Mouse (Mus musculus) lung, embryonic 16.5 days (tissue): ENCODE measurements around the gene Lrrc46. TPM values are rescaled to one million over a fixed set of nuclear protein-coding genes. Genes with fewer than 3 reads are reported as not detected.
A peak's percentile ranks its signal among the peaks of the same experiment; 100 is the strongest.

ENCODE experiments used
- ATAC-seq: fragments of 200-750 bp; cut with Nextera tagmentation; 2 replicates; pipeline ENCODE4 v1.8.0; 2017; ENCODE audit warnings: low read depth, mild to moderate bottlenecking, moderate library complexity
- H3K27ac ChIP-seq: fragments of 300-500 bp; sonication (generic); 2 replicates; pipeline ENCODE4 v1.5.1; 2014; ENCODE audit warnings: mild to moderate bottlenecking, control low read depth, low read length
- H3K27me3 ChIP-seq: fragments of 300-500 bp; sonication (generic); 2 replicates; pipeline ENCODE4 v1.6.1; 2014; ENCODE audit warnings: low read depth, low read length, mixed read lengths; ENCODE audit not compliant: control insufficient read depth, insufficient read depth
- H3K36me3 ChIP-seq: fragments of 300-500 bp; sonication (generic); 2 replicates; pipeline ENCODE4 v1.6.1; 2014; ENCODE audit warnings: low read length; ENCODE audit not compliant: control insufficient read depth, insufficient read depth
- H3K4me1 ChIP-seq: fragments of 300-500 bp; sonication (generic); replicated peaks from 2 replicates; pipeline ENCODE4 v1.6.1; 2014; ENCODE audit warnings: low read length, mixed read lengths; ENCODE audit not compliant: control insufficient read depth, insufficient read depth
- H3K4me2 ChIP-seq: fragments of 300-500 bp; sonication (generic); 2 replicates; pipeline ENCODE4 v1.6.1; 2014; ENCODE audit warnings: low read depth, low read length, control low read depth
- H3K4me3 ChIP-seq: fragments of 300-500 bp; sonication (generic); 2 replicates; pipeline ENCODE4 v1.5.1; 2014; ENCODE audit warnings: mild to moderate bottlenecking, low read length, control low read depth
- H3K9ac ChIP-seq: fragments of 300-500 bp; sonication (generic); 2 replicates; pipeline ENCODE4 v1.6.1; 2014; ENCODE audit warnings: low read length, control low read depth
- H3K9me3 ChIP-seq: fragments of 300-500 bp; sonication (generic); 2 replicates; pipeline ENCODE4 v1.6.1; 2016; ENCODE audit warnings: low read length; ENCODE audit not compliant: control insufficient read depth
- WGBS: fragments of 180-500 bp; shearing (Covaris S2); extraction: QIAGEN DNeasy Blood & Tissue Kit; methylation state at CpG from one replicate; pipeline ENCODE4 v1.1.7; 2014; 5-methylcytosine and 5-hydroxymethylcytosine counted together
- polyA plus RNA-seq: library from polyadenylated mRNA; unstranded; fragments of >200 nt; fragmentation: Nextera tagmentation; extraction: Ambion mirVana; gene quantifications from 2 replicates; pipeline ENCODE4 v1.2.1, GENCODE M21; 2015

Gene Lrrc46
- polyA plus RNA-seq, 1 experiment from 2014 or later: 8.7 TPM

DNA sequence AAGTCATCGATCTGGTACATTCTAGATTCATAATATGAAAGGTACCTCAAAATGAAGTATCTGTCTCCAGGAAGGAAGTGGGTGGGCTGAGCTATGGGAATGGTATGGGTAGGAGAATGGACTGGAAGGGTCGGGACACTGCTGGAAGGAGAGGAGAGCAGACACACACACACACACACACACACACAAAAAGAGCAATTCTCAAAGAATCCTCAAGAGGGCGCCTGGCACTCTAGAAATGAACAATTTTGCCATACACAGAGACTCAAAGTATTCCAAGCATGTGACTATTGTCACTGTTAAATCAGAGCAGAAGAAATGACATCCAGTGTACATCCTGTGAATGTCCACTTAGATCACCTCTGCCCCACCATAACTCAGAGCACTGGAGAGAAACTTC is 31.3 kb upstream of the Lrrc46 start:
- WGBS: 28% methylated on average over 3 of the region's 3 CpGs
- Histone ChIP-seq H3K27ac (no peak overlapping the region), H3K27me3 (no peaks in the 10 kb centered on the region), H3K9me3 (no peaks in the 10 kb centered on the region), H3K4me2 (no peak overlapping the region), H3K4me3 (no peak overlapping the region), H3K9ac (no peak overlapping the region), H3K36me3 (peaks cover 4% of the 10 kb centered on the region), H3K4me1 (0 out of 2 replicates have a peak, but pooled peaks cover 2% of the 10 kb centered on the region)
- 0 out of 2 replicates have a peak, but pooled peaks have one; percentile 40 for ATAC-seq

DNA sequence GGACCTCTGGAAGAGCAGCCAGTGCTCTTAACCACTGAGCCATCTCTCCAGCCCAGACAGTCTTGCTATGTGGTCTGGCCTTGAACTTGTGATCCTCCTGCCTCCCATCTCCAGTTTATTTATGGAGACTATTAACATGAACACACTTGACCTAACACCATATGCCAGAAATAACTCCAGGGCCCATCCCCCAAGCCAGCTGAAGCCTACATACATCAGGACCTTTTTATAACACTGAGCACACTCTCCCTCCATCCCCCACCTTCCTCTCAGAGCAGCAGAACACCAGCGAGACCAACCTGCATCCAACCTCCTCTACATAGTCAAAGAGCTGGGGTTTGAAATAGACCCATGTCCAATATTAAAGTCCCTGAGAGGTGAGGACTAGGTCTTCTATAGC is 29.9 kb upstream of the Lrrc46 start:
- H3K9ac ChIP-seq: no peak overlapping the region
- peaks cover 8% of the 10 kb centered on the region for H3K36me3 ChIP-seq
- H3K9me3 ChIP-seq: no peaks in the 10 kb centered on the region
- ATAC-seq: no peak
- H3K4me3 ChIP-seq: no peak overlapping the region
- no peak overlapping the region for H3K27ac ChIP-seq
- 56% methylated on average over 1 of the region's 1 CpGs for WGBS
- H3K27me3 ChIP-seq: no peaks in the 10 kb centered on the region
- H3K4me2 ChIP-seq: no peak overlapping the region
- 0 out of 2 replicates have a peak, but pooled peaks cover 2% of the 10 kb centered on the region for H3K4me1 ChIP-seq

DNA sequence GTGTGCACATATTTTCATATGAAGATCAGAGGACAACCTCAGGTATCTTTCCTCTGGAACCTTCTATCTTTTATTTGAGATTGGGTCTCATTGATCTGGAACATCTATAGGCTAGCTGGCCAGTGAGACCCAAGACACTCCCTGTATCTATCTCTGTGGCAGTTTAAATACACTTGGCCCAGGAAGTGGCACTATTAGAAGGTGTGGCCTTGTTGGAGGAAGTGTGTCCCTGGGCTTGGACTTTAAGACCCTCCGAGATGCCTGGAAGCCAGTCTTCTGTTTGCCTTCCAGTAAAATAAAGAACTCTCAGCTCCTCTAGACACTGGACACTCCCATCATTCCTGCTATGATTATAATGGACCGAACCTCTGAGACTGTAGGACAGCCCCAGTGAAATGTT is 28.6 kb upstream of the Lrrc46 start:
- no peak overlapping the region for H3K27ac ChIP-seq
- H3K27me3 ChIP-seq: no peaks in the 10 kb centered on the region
- H3K36me3 ChIP-seq: peaks cover 8% of the 10 kb centered on the region
- WGBS: 65% methylated on average over 2 of the region's 2 CpGs
- H3K9me3 ChIP-seq: no peaks in the 10 kb centered on the region
- ATAC-seq: no peak
- 0 out of 2 replicates have a peak, but pooled peaks cover 2% of the 10 kb centered on the region for H3K4me1 ChIP-seq
- H3K4me2 ChIP-seq: no peak overlapping the region
- no peak overlapping the region for H3K4me3 ChIP-seq
- no peak overlapping the region for H3K9ac ChIP-seq

DNA sequence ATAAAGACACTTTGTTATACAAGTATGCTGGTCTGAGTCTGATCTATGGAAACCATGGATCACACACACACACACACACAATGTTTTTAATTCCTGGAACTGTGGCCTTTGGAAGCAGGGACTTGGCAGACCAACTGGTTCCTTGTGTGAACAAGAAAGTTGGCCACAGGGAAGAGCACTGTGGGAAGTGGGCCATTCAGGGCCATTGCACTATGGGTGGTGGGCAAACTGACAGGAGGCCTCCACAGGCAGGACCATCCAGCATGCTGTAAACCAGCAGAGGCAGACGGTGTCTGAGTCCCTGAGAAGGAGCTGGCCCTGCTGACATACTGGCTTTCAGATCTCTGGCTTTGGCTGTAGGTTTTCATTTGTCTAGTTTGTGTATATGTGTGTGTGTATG is 28.1 kb upstream of the Lrrc46 start:
- no peaks in the 10 kb centered on the region for H3K9me3 ChIP-seq
- 0 out of 2 replicates have a peak, but pooled peaks cover 2% of the 10 kb centered on the region for H3K4me1 ChIP-seq
- H3K9ac ChIP-seq: no peak overlapping the region
- no peak overlapping the region for H3K4me3 ChIP-seq
- H3K27me3 ChIP-seq: no peaks in the 10 kb centered on the region
- H3K4me2 ChIP-seq: no peak overlapping the region
- no peak overlapping the region for H3K27ac ChIP-seq
- ATAC-seq: no peak
- H3K36me3 ChIP-seq: peaks cover 8% of the 10 kb centered on the region
- 63% methylated on average over 1 of the region's 1 CpGs for WGBS

DNA sequence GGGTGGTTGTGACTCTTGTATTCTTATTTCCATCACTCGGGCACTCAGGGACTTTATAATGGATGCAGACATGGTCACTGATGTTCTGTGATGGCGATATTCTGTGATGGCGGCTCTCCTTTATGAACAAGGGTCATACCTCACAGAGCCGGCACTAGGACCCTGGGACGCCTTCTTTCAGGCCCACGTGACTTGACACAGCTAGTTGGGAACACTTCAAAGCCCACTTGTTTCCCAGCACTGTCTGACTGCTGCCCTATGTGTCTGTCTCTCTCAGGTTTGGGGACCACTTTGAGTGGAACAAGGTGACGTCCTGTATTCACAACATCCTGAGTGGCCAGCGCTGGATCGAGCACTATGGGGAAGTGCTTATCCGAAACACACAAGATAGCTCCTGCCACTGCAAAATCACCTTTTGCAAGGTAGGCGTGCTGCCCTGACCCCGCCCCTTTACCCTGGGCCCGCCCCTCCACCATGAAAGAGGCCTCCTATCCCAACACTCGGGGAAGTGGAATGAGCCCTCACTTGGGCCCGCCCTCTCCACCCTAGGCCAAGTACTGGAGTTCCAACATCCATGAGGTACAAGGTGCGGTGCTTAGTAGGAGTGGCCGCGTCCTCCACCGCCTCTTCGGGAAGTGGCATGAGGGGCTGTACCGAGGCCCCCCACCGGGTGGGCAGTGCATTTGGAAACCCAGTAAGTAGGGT is 25.6 kb upstream of the Lrrc46 start:
- H3K27me3 ChIP-seq: no peaks in the 10 kb centered on the region
- no peaks in the 10 kb centered on the region for H3K4me1 ChIP-seq
- ATAC-seq: peak; percentile 51; the same call in 1 of the 2 replicates
- H3K27ac ChIP-seq: no peak overlapping the region
- H3K4me2 ChIP-seq: no peak overlapping the region
- H3K36me3 ChIP-seq: peaks cover 8% of the 10 kb centered on the region
- 52% methylated on average over 22 of the region's 22 CpGs for WGBS
- no peak overlapping the region for H3K9ac ChIP-seq
- no peak overlapping the region for H3K4me3 ChIP-seq
- no peaks in the 10 kb centered on the region for H3K9me3 ChIP-seq

DNA sequence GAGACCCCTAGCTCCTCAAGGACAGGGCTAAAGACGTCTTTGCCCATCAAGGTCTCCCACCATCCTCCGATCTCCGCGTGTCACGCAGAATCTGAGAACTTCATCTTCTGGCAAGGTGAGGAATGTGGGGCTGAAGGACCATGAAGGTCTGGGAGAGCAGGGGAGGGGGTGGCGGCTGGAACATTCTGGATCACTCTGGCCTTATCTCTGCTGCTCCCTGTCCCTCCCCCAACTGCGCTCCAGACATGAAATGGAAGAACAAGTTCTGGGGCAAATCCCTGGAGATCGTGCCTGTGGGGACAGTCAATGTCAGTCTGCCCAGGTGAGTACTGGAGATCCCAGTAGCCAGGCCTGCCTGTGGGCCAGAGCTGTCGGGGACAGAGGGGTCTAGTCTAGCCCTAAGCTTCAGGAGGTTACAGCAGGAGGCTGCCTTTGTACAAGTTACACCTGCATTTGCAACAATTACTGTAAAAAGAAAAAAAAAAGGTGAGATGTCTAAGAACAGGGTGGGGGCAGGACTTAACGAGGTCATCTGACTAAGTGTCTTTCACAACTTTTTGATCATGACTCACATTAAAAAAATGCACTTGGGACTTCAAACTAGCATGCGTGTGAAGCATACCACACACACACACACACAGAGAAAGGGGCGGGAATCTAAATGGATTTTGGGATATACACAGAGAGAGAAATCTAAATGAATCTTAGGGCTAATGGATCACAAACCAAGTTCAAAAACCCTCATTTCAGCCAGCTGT is 24.5 kb upstream of the Lrrc46 start:
- H3K27me3 ChIP-seq: no peaks in the 10 kb centered on the region
- H3K4me2 ChIP-seq: no peak overlapping the region
- H3K4me1 ChIP-seq: no peaks in the 10 kb centered on the region
- no peaks in the 10 kb centered on the region for H3K9me3 ChIP-seq
- H3K36me3 ChIP-seq: peaks cover 10% of the 10 kb centered on the region
- 76% methylated on average over 12 of the region's 12 CpGs for WGBS
- no peak overlapping the region for H3K4me3 ChIP-seq
- H3K27ac ChIP-seq: no peak overlapping the region
- no peak for ATAC-seq
- H3K9ac ChIP-seq: no peak overlapping the region

DNA sequence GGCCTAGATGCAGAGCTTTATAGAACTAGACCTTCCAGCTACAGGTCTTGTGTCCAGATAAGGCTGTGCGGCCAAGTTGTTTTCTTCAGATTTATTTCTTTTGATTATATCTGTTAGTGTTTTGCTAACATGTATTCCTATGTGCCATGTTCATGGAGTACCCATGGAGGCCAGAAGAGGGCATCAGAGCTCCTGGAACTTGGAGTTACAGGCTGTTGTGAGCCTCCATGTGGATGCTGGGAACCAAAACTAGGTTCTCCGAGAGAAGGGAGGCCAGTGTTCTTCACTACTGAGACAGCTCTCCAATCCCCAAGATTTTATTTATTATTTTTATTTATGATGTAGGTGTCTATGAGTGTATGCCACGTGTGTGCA is 22.7 kb upstream of the Lrrc46 start:
- WGBS: 83% methylated on average over 3 of the region's 3 CpGs
- Histone ChIP-seq H3K9ac (no peak overlapping the region), H3K36me3 (peaks cover 19% of the 10 kb centered on the region)

DNA sequence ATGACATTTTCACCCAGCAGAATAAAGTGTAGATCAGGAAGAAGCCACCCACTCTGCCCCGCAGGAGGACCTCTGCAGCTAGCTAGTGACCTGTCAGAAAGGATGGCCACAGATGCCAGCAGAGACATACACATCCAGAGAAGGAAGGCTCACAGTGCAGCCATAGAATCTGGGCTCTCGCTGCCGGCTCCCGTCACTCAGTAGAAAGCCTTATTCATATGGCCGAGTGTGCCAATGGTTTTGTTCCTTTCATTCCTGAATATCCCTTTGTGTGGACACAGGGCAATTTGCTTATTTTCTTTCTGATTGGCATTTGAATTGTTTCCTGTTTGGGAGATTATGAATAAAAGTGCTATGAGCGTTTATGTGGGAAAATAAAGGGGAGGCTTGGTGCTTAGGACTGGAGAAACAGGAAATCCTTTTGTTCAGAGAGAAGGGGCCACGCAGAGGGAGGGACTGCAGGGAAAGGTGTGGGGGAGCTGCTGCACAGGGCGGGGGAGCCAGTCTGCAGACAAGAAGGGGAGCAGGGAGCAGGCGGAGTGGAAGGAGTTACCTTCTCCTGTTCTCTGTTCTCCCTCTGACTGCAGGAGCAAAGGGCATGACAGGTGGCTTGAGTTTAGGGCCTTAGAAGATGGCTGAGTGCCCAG is 22.2 kb upstream of the Lrrc46 start:
- Histone ChIP-seq H3K9ac (no peak overlapping the region), H3K4me3 (no peak overlapping the region), H3K27me3 (no peaks in the 10 kb centered on the region), H3K4me1 (no peaks in the 10 kb centered on the region), H3K36me3 (peaks cover 21% of the 10 kb centered on the region), H3K4me2 (no peak overlapping the region), H3K9me3 (no peaks in the 10 kb centered on the region), H3K27ac (0 out of 2 replicates have a peak overlapping the region, but pooled peaks have one; percentile 12)
- 63% methylated on average over 9 of the region's 9 CpGs for WGBS
- ATAC-seq: no peak

More for the DNA sequence above, 22.7 kb upstream of the Lrrc46 start:
- Histone ChIP-seq H3K4me2 (no peak overlapping the region), H3K4me1 (no peaks in the 10 kb centered on the region), H3K9me3 (no peaks in the 10 kb centered on the region), H3K4me3 (no peak overlapping the region), H3K27ac (no peak overlapping the region), H3K27me3 (no peaks in the 10 kb centered on the region)
- no peak for ATAC-seq

DNA sequence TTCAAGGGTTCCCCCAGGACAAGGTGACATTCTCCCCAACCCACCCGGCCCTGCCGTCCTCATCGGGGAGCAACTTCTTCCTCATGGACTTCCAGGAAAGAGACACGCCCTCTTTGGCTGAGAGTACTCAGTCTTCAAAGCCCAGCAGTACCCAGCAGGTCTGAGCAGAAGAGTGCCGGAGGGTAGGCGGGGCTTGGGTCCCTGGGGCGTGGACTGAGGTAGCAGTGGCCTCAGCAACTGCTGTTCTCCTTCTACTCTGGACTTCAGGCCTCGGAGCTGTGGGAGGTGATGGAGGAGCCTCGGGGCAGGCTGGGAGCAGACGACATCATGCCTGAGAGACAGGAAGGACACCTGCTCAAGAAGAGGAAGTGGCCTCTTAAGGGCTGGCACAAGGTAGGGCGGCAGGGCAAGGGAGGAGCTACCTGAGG is 11.0 kb upstream of the Lrrc46 start:
- Histone ChIP-seq H3K4me1 (peaks cover 16% of the 10 kb centered on the region), H3K9me3 (no peaks in the 10 kb centered on the region), H3K27me3 (no peaks in the 10 kb centered on the region), H3K4me3 (peak overlapping the region; percentile 82), H3K9ac (peak overlapping the region; percentile 89), H3K27ac (peak overlapping the region; percentile 48), H3K4me2 (peak overlapping the region; percentile 91), H3K36me3 (peaks cover 20% of the 10 kb centered on the region)
- WGBS: 14% methylated on average over 11 of the region's 11 CpGs
- peak; percentile 79 for ATAC-seq
